Mouse (Mus musculus): ENCODE measurements around the gene Angel2.

Angel2 gene

DNA sequence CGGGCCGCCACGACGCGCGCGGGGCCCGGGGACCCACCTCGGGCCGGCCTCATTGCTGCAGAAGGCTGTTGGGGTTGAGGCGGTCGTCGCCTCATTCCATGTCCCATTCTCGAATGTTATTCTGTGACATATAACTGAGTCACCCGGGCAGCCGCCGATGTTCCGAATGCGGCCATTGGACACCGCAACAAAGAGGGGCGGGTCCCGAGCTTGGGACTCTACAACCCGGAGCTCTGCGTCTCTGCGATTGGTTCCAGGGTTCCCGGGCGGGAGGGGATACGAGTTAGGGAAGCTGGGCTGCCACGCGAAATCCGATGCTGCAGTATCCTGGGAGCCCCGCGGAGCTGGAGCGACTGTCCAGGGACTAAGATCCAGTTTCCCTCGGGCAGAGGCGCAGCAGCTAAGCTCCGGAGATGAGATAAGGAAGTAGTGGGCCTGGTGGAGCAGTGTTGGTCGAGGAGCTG, 54.2 kb downstream of the Angel2 start, which contains the start of gene Vash2:
Gene Vash2, minus strand, starts transcription at position 197 of the 464 bp plus-strand sequence.
- no peak for DNase-seq (ENCODE audit: low read depth, low spot score)

DNA sequence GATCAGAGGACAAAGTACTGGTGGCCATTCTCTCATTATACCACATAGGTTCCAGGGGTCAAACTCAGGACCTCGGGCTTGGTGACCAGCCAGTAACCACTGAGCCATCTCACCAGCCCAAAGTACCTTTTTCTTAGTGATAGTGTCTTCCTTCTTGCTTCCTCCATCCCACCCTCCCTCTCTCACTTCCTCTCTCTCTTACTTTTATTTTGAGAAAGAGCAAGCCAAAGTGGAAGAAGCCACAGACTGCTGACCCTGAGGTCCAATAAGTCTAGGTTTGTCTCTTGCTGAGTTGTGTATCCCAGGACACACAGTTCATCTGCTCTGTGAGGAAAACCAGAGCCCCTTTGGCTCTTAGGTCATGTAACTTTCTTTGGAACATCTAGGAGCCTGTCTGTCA, 55.6 kb downstream of the Angel2 start:
- DNase-seq (ENCODE audit: low read depth, low spot score): no peak

DNA sequence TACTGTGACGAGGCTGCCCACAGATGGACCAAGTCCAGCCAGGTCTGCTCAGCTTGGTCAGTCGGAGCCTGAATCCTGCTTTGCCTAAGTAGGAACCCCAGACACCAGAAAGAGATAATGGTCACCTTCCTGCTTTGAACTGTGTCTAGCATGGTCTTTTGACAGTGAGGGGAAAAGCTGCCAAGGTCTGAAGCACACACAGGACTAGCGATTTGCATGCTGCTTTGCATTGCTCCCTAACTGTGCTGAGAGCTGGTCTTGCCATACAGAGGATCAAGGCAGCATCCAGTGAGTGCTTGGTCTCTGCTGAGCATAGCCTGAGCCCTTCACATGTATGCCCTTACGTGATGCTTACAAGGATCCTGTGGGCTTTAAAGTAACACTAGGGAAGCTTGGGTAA, 56.5 kb downstream of the Angel2 start:
- no peak for DNase-seq (ENCODE audit: low read depth, low spot score)

DNA sequence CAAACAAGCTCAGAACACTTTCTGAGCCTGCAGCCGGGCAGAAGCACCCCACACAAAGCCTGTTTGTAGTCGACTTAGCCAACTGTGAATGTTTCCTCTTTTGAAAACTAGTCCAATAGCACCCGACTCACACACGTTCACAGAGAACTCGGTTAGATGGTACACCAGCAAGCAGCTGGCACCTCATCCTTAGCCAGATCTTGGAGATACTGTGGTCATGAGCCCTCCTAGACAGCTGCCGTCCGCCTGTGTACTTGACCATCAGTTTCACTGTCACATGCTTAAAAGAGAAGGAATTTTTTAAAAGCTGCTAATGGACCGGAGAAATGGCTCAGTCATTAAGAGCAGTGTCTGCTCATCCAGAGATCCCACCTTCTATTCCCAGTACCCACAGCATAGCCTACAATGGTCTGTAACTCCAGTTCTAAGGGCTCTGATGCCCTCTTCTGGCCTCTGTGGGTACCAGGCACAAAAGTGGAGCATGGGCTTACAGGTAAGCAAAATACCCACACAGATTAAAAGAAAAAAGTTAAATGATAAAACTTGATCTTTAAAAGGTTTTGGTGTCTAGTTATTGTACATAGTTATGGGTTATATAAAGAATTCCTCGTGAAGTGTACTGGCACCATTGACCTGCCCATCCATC, 64.6 kb downstream of the Angel2 start:
- DNase-seq (ENCODE audit: low read depth, low spot score): no peak

DNA sequence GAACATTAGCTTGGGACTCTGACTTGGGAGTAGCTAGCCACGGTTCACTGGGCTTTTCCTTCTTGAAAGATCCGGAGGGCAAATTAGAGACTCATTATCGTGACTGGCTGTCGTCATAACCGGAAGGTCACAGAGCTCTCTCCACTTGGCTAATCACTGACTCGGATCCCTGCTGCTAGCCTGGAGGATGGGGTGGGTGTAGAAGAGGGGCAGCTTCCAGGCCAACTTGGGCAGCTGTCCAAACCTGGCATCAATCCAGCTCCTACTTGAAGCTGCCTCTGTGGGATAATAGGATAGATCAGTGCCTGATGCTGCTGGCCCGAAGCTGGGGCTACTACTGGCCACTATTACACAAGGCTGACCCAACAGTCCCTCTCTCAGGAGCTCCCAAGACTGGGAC, 70.6 kb downstream of the Angel2 start:
- no peak for DNase-seq (ENCODE audit: low read depth, low spot score)

DNA sequence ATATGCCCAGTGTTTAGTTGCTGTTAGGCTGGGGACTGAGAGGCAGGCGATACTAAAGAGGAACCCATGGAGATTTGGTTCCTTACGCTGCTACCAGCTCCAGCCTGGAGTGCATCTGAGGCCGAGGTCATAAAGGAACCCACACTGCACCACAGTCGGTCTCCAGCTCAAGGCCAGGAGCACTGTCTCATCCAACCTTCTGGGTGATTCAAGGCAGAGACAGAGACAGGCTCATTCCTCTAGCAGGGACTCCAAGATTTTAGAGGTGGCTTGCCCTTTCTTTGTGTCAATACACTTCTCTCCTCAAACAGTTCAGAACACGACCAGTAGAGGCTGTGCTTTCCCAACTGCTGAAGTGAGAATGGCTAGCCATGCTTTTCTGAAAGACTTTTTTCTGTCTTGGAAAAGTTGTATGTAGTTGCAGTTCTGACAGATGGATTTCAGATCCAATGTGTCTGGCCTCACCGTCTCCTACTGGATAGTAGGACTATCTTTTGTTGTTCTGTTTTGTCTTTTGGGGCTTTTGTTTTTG, 71.5 kb downstream of the Angel2 start:
- no peak for DNase-seq (ENCODE audit: low read depth, low spot score)
